Mouse (Mus musculus) limb, embryonic 13.5 days (tissue): ENCODE data around the gene Mri1. TPM values are rescaled to one million over a fixed set of nuclear protein-coding genes. Genes with fewer than 3 reads are reported as not detected.

Experiments used
- ATAC-seq: fragments of 200-750 bp; cut with Nextera tagmentation; 2 replicates; pipeline ENCODE4 v1.8.0; 2017; ENCODE audit warnings: low read depth, moderate number of reproducible peaks, moderate TSS enrichment; ENCODE audit not compliant: low FRiP score
- H3K27ac ChIP-seq: fragments of 300-500 bp; sonication (generic); 2 replicates; pipeline ENCODE4 v1.5.1; 2015; ENCODE audit warnings: inconsistent platforms, mild to moderate bottlenecking, moderate library complexity
- H3K27me3 ChIP-seq: fragments of 300-500 bp; sonication (generic); 2 replicates; pipeline ENCODE4 v1.6.1; 2015; ENCODE audit warnings: mild to moderate bottlenecking, inconsistent platforms
- H3K36me3 ChIP-seq: fragments of 300-500 bp; sonication (generic); 2 replicates; pipeline ENCODE4 v1.6.1; 2015; ENCODE audit warnings: inconsistent platforms, mild to moderate bottlenecking, moderate library complexity
- H3K4me1 ChIP-seq: fragments of 300-500 bp; sonication (generic); 2 replicates; pipeline ENCODE4 v1.6.1; 2015; ENCODE audit warnings: inconsistent platforms
- H3K4me2 ChIP-seq: fragments of 300-500 bp; sonication (generic); replicated peaks from 2 replicates; pipeline ENCODE4 v1.6.1; 2015; ENCODE audit warnings: inconsistent platforms, mild to moderate bottlenecking, moderate library complexity
- H3K4me3 ChIP-seq: fragments of 300-500 bp; sonication (generic); 2 replicates; pipeline ENCODE4 v1.5.1; 2015; ENCODE audit warnings: moderate library complexity, mild to moderate bottlenecking, inconsistent platforms
- H3K9ac ChIP-seq: fragments of 300-500 bp; sonication (generic); 2 replicates; pipeline ENCODE4 v1.6.1; 2015; ENCODE audit warnings: mild to moderate bottlenecking, inconsistent platforms
- H3K9me3 ChIP-seq: fragments of 300-500 bp; sonication (generic); 2 replicates; pipeline ENCODE4 v1.6.1; 2016; ENCODE audit warnings: inconsistent platforms
- WGBS: fragments of 180-500 bp; shearing (Covaris S2); methylation state at CpG from one replicate; pipeline ENCODE4 v1.1.7; 2015; 5-methylcytosine and 5-hydroxymethylcytosine counted together
- polyA plus RNA-seq: library from polyadenylated mRNA; unstranded; fragments of >200 nt; fragmentation: Nextera tagmentation; extraction: Ambion mirVana; gene quantifications from 2 replicates; pipeline ENCODE4 v1.2.1, GENCODE M21; 2015

Mri1 gene
- polyA plus RNA-seq, 1 experiment from 2014 or later, result 70.9 TPM

- Histone ChIP-seq H3K36me3 (peaks cover 76% of the 10 kb centered on the region), H3K4me3 (no peak overlapping the region), H3K9me3 (no peaks in the 10 kb centered on the region), H3K27me3 (no peaks in the 10 kb centered on the region), H3K27ac (peak overlapping the region; percentile 72; the same call in 1 of the 2 replicates), H3K4me2 (no peak overlapping the region), H3K4me1 (peaks cover 34% of the 10 kb centered on the region), H3K9ac (0 out of 2 replicates have a peak overlapping the region, but pooled peaks have one; percentile 39)
- WGBS, result 59% methylated on average over 17 of the region's 17 CpGs
- no peak for ATAC-seq
Observed at GRCm38 (mm10) chr8:84208381-84209380, 48.4 kb downstream of the Mri1 start.

GRCm38 (mm10) chr8:84207811-84208210 is 49.3 kb downstream of the Mri1 start:
- Histone ChIP-seq H3K36me3 (peaks cover 67% of the 10 kb centered on the region), H3K4me1 (peaks cover 42% of the 10 kb centered on the region), H3K27me3 (no peaks in the 10 kb centered on the region), H3K27ac (peak overlapping the region; percentile 72), H3K9me3 (no peaks in the 10 kb centered on the region), H3K9ac (peak overlapping the region; percentile 39; the same call in 1 of the 2 replicates), H3K4me3 (no peak overlapping the region), H3K4me2 (no peak overlapping the region)
- ATAC-seq, result no peak
- WGBS, result 53% methylated on average over 7 of the region's 7 CpGs

- 94% methylated on average over 3 of the region's 3 CpGs for WGBS
- no peak overlapping the region for H3K4me2 ChIP-seq
- H3K4me3 ChIP-seq, result no peak overlapping the region
- no peaks in the 10 kb centered on the region for H3K9me3 ChIP-seq
- no peaks in the 10 kb centered on the region for H3K27me3 ChIP-seq
- no peak overlapping the region for H3K27ac ChIP-seq
- ATAC-seq, result no peak
- peaks cover 53% of the 10 kb centered on the region for H3K4me1 ChIP-seq
- peaks cover 56% of the 10 kb centered on the region for H3K36me3 ChIP-seq
- no peak overlapping the region for H3K9ac ChIP-seq
Observed at GRCm38 (mm10) chr8:84206666-84207065, 50.5 kb downstream of the Mri1 start.

GRCm38 (mm10) chr8:84205073-84205472 is 52.1 kb downstream of the Mri1 start:
- H3K9ac ChIP-seq, result no peak overlapping the region
- no peaks in the 10 kb centered on the region for H3K9me3 ChIP-seq
- H3K4me2 ChIP-seq, result no peak overlapping the region
- WGBS, result 92% methylated on average over 5 of the region's 5 CpGs
- H3K4me1 ChIP-seq, result peaks cover 62% of the 10 kb centered on the region
- no peak overlapping the region for H3K27ac ChIP-seq
- peaks cover 45% of the 10 kb centered on the region for H3K36me3 ChIP-seq
- no peaks in the 10 kb centered on the region for H3K27me3 ChIP-seq
- ATAC-seq, result no peak
- H3K4me3 ChIP-seq, result no peak overlapping the region

GRCm38 (mm10) chr8:84203975-84204772 is 53.0 kb downstream of the Mri1 start:
- H3K27ac ChIP-seq, result peak overlapping the region; percentile 99
- peak overlapping the region; percentile 97 for H3K4me2 ChIP-seq
- H3K27me3 ChIP-seq, result no peaks in the 10 kb centered on the region
- H3K4me3 ChIP-seq, result peak overlapping the region; percentile 82
- WGBS, result 49% methylated on average over 13 of the region's 13 CpGs
- peaks cover 71% of the 10 kb centered on the region for H3K4me1 ChIP-seq
- H3K9ac ChIP-seq, result peak overlapping the region; percentile 80
- ATAC-seq, result peak; percentile 3; the same call in 1 of the 2 replicates
- H3K9me3 ChIP-seq, result no peaks in the 10 kb centered on the region
- H3K36me3 ChIP-seq, result peaks cover 36% of the 10 kb centered on the region

- peak overlapping the region; percentile 80 for H3K9ac ChIP-seq
- no peaks in the 10 kb centered on the region for H3K9me3 ChIP-seq
- H3K36me3 ChIP-seq, result peaks cover 26% of the 10 kb centered on the region
- peaks cover 71% of the 10 kb centered on the region for H3K4me1 ChIP-seq
- WGBS, result 7% methylated on average over 34 of the region's 34 CpGs
- no peaks in the 10 kb centered on the region for H3K27me3 ChIP-seq
- H3K4me3 ChIP-seq, result peak overlapping the region; percentile 82
- ATAC-seq, result peak; percentile 62
- H3K27ac ChIP-seq, result peak overlapping the region; percentile 99
- peak overlapping the region; percentile 97 for H3K4me2 ChIP-seq
Observed at GRCm38 (mm10) chr8:84202938-84203917, 53.9 kb downstream of the Mri1 start.

- 70% methylated on average over 9 of the region's 9 CpGs for WGBS
- H3K9ac ChIP-seq, result peak overlapping the region; percentile 80
- peaks cover 69% of the 10 kb centered on the region for H3K4me1 ChIP-seq
- no peak for ATAC-seq
- peak overlapping the region; percentile 82 for H3K4me3 ChIP-seq
- H3K27me3 ChIP-seq, result no peaks in the 10 kb centered on the region
- no peaks in the 10 kb centered on the region for H3K9me3 ChIP-seq
- peak overlapping the region; percentile 97 for H3K4me2 ChIP-seq
- H3K27ac ChIP-seq, result peak overlapping the region; percentile 99
- H3K36me3 ChIP-seq, result peaks cover 22% of the 10 kb centered on the region
Observed at GRCm38 (mm10) chr8:84202466-84202865, 54.7 kb downstream of the Mri1 start.

GRCm38 (mm10) chr8:84201545-84202245 is 55.4 kb downstream of the Mri1 start:
- H3K27me3 ChIP-seq, result no peaks in the 10 kb centered on the region
- no peak for ATAC-seq
- WGBS, result 49% methylated on average over 15 of the region's 15 CpGs
- H3K4me1 ChIP-seq, result peaks cover 63% of the 10 kb centered on the region
- H3K9ac ChIP-seq, result peak overlapping the region; percentile 94
- peaks cover 19% of the 10 kb centered on the region for H3K36me3 ChIP-seq
- no peaks in the 10 kb centered on the region for H3K9me3 ChIP-seq
- peak overlapping the region; percentile 99 for H3K27ac ChIP-seq
- H3K4me3 ChIP-seq, result peak overlapping the region; percentile 82
- H3K4me2 ChIP-seq, result peak overlapping the region; percentile 97

- ATAC-seq, result peak; percentile 12
- H3K36me3 ChIP-seq, result peaks cover 13% of the 10 kb centered on the region
- H3K4me2 ChIP-seq, result peak overlapping the region; percentile 97
- 4% methylated on average over 42 of the region's 70 CpGs for WGBS
- peak overlapping the region; percentile 94 for H3K9ac ChIP-seq
- peak overlapping the region; percentile 82 for H3K4me3 ChIP-seq
- peak overlapping the region; percentile 99 for H3K27ac ChIP-seq
- H3K27me3 ChIP-seq, result no peaks in the 10 kb centered on the region
- no peaks in the 10 kb centered on the region for H3K9me3 ChIP-seq
- H3K4me1 ChIP-seq, result peaks cover 63% of the 10 kb centered on the region
Observed at GRCm38 (mm10) chr8:84200652-84201544, 56.2 kb downstream of the Mri1 start.

- Histone ChIP-seq H3K4me3 (peak overlapping the region; percentile 82), H3K27me3 (no peaks in the 10 kb centered on the region), H3K9me3 (no peaks in the 10 kb centered on the region), H3K9ac (peak overlapping the region; percentile 94), H3K4me1 (peaks cover 63% of the 10 kb centered on the region), H3K36me3 (peaks cover 6% of the 10 kb centered on the region), H3K4me2 (peak overlapping the region; percentile 97), H3K27ac (peak overlapping the region; percentile 99)
- WGBS, result 20% methylated on average over 8 of the region's 8 CpGs
- no peak for ATAC-seq
Observed at GRCm38 (mm10) chr8:84200126-84200555, 57.0 kb downstream of the Mri1 start.
